Mouse (Mus musculus): ENCODE measurements around the gene 7530416G11Rik.
A peak's percentile ranks its signal among the peaks of the same experiment; 100 is the strongest.

Gene 7530416G11Rik

GRCm38 (mm10) chr15:85479365-85479764 lies 23.7 kb downstream of the 7530416G11Rik start:
- no peak for DNase-seq

GRCm38 (mm10) chr15:85477584-85477983 lies 25.4 kb downstream of the 7530416G11Rik start:
- DNase-seq: peak; percentile 79

- no peak for DNase-seq
These were observed 28.3 kb downstream of the 7530416G11Rik start for GRCm38 (mm10) chr15:85474697-85475096.

- no peak for DNase-seq
These were observed 33.6 kb downstream of the 7530416G11Rik start for GRCm38 (mm10) chr15:85469401-85469800.

- no peak for DNase-seq
These were observed 36.5 kb downstream of the 7530416G11Rik start for GRCm38 (mm10) chr15:85466456-85467067.

- DNase-seq: no peak
These were observed 38.0 kb downstream of the 7530416G11Rik start for GRCm38 (mm10) chr15:85464823-85465565.

- DNase-seq: no peak
These were observed 38.8 kb downstream of the 7530416G11Rik start for GRCm38 (mm10) chr15:85464190-85464589.

- no peak for DNase-seq
These were observed 39.8 kb downstream of the 7530416G11Rik start for GRCm38 (mm10) chr15:85463027-85463790.

- no peak for DNase-seq
These were observed 40.9 kb downstream of the 7530416G11Rik start for GRCm38 (mm10) chr15:85462138-85462537.

GRCm38 (mm10) chr15:85461541-85461940 lies 41.5 kb downstream of the 7530416G11Rik start:
- no peak for DNase-seq

GRCm38 (mm10) chr15:85458631-85459082 lies 44.4 kb downstream of the 7530416G11Rik start:
- DNase-seq: no peak

GRCm38 (mm10) chr15:85457838-85458237 lies 45.2 kb downstream of the 7530416G11Rik start:
- no peak for DNase-seq

GRCm38 (mm10) chr15:85456891-85457290 lies 46.1 kb downstream of the 7530416G11Rik start:
- no peak for DNase-seq

- no peak for DNase-seq
These were observed 56.4 kb downstream of the 7530416G11Rik start for GRCm38 (mm10) chr15:85446652-85447051.
